Mouse (Mus musculus): Measurements from ENCODE around the gene Dlg2. TPM values are rescaled to one million over a fixed set of nuclear protein-coding genes. Genes with fewer than 3 reads are reported as not detected.

The Dlg2 gene
- total RNA-seq, 2 experiments from 2014 or later = 394 to 431 TPM

GRCm38 (mm10) chr7:91916809-91917208 is 1440.3 kb downstream of the Dlg2 start:
- intact Hi-C loops (cut with DNase I) = no loop called here
- DNase-seq (ENCODE audit: low spot score in 2 of 2) = no peak

- peak in 1 of 2 experiments; percentile 17 for DNase-seq (ENCODE audit: low spot score in 2 of 2)
- intact Hi-C loops (cut with DNase I) = no loop called here
These were observed 1442.6 kb downstream of the Dlg2 start for GRCm38 (mm10) chr7:91919099-91919498.

- intact Hi-C loops (cut with DNase I) = no loop called here
- DNase-seq (ENCODE audit: low spot score in 2 of 2) = no peak
These were observed 1443.3 kb downstream of the Dlg2 start for GRCm38 (mm10) chr7:91919738-91920137.

DNA sequence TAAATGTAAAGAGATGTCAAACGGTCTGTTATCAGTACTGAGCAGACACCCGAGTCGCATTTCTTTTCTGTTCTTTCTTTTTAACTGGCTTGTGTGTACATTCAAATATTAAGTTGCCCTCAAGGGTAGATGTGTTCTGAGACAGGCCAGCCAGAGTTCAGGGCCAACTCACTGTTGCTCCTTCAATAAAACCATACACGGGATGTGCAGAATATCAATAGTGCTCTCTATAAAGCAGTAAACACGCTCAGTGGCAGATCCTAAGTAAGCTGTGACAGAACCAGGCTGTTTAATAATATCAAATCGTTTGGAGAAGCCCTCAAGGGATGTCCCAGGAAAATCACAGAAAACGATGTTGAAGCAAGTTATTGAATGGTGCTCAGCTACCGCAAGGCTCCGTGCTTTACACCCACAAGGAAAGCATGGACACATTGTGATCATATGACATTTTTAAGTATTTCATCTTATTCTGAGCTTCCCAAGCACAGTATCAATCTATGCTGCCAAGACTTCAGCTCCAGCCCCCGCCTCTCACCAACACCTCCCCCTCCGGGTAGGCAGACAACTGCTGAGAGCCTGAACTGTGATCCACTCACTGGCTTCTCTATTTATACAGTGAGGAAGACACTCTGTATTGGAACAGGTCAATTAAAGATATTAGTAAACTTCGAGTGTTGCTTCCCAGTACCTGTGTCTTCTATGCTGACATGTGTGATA is 1458.6 kb downstream of the Dlg2 start:
- intact Hi-C loops (cut with DNase I) = no loop called here
- peak; percentile 73 to 79 for DNase-seq (ENCODE audit: low spot score in 2 of 2)

DNA sequence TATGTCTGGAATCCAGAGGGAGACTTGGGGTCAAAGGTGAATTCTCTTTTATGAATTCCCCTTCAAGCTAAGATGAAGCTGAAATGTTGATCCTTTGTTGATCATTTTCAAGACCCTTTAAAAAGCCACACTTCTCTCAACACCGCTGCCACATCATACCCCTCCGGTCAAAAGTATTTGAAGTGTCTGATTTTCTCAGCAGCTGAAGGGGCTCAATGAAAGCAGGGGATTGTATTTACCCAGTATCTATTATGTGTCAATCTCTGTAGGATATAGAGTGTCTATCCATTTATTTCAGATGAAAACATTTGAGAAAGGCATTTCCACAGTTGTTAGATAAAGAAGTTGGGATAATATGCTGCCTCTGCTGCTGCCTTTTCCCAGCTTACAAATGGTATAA is 1459.7 kb downstream of the Dlg2 start:
- DNase-seq (ENCODE audit: low spot score in 2 of 2) = no peak
- intact Hi-C loops (cut with DNase I) = no loop called here

DNA sequence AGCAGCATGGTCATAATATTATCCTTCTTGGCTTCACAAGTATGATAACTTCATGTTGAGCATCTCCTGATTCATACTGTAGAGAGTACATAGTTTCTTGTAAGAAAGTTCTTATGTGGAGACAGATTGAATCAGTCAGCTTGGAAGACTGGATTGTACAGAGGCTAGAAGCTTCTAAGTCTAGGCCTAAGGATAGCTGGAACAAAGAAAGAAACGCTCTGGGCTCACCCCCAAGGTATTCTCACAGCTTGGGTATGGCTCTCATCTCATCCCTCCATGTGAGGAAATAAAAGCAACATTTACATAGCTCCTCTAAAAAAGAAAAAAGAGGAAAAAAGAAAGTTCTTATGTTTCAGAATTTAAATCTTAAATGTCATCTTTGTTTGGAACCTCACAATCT is 1466.8 kb downstream of the Dlg2 start:
- no peak for DNase-seq (ENCODE audit: low spot score in 2 of 2)
- intact Hi-C loops (cut with DNase I) = no loop called here

- intact Hi-C loops (cut with DNase I) = no loop called here
- DNase-seq (ENCODE audit: low spot score in 2 of 2) = no peak
These were observed 1479.1 kb downstream of the Dlg2 start for GRCm38 (mm10) chr7:91955584-91955983.

DNA sequence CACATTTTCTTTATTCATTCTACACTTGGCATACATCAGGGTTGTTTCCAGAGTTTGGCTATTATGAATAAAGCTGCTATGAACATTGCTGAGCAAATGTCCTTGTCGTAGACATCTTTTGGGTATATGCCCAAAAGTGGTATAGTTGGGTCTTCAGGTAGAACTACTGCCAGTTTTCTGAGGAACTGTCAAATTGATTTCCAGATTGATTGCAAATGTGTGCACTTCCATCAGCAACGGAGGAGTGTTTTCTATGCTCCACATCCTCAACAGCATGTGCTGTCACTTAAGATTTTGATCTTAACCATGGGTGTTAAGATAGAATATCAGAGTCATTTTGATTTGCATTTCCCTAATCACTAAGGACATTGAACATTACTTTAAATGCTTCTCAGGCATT is 1486.5 kb downstream of the Dlg2 start:
- intact Hi-C loops (cut with DNase I) = no loop called here

DNA sequence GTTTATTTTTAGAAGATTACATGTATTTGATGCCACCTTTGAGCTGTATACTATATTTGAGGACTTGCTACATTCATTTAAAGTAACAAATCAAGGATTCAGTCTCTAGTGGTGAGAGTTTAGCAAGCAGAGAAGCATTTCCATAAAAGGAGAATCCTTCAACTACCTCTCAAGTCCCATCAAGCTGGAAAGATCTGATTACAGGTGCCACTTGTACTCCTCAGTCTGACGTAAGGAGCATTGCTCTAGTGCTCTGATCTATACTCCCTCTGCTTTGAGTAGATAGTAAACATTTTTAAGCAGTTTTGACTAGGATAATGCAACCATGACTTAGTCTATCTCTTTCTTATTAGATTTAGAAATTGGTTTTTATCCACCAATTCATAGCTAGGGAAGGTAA is 1496.5 kb downstream of the Dlg2 start:
- no peak for DNase-seq (ENCODE audit: low spot score in 2 of 2)
- intact Hi-C loops (cut with DNase I) = no loop called here

More for the DNA sequence above, 1486.5 kb downstream of the Dlg2 start:
- DNase-seq (ENCODE audit: low spot score in 2 of 2) = no peak

DNA sequence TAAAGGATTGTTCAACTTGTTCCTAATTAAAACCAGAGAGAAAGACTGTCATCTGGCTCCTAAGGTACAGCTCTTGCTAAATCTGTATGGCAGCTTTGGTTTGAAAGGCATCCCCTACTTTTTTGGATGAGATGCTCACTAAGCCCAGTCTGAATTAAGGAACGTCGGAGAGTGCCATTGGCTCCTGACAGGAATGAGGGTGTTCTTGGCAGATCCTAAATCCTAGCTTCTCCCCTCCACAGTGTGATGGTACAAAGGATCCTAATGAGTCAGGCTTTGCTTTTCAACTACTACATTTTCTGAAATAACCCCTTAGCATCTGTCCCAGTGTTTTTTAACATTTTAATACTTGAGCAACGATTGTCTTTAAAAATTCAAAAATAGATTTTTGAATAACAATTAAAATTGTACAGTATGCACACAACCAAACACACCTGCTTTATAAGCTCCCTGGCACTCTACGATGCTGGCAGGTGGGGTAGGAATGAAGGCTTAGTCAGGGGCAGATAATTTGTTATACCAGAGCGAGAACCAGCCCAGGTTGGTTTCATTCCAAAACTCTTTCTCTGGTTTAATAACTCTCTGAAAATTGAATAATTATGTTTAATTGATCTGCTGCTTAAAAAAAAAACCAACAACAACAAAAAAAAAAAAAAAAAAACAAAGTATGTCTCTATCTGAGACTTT is 1527.4 kb downstream of the Dlg2 start:
- intact Hi-C loops (cut with DNase I) = no loop called here
- DNase-seq (ENCODE audit: low spot score in 2 of 2) = no peak

DNA sequence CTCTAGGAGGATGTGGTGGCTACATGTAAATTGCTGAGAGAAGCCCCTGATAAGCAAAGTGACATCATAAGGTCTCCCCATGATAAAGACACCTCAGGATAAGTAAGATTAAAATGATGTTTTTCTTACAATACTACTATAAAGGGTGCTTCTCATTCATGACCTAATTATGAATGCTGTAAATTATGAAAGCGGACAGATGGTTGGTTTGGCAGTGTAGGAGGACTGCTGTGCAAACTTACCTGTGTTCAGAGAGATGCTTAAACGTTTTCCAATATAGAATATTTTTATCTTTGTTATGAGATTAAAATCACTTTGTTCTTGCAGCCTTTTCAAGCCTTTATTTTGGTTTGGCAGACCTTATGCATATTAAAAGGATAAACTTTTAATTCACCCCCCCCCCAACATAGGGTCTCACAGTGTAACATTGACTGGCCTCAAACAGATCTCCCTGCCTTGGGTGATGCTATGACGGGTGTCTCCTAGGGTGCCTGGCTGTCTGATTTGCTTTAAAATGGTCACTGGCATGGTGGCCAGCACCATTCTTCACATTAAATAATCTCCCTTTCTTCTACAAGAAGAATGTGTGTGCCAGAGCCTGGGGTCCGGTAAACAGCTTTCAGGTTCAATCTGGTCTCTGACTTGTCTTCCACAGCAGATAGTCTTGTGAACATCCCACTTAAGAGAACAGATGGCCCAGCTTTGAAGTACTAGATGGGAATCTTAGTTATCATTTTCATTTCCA is 1529.4 kb downstream of the Dlg2 start:
- intact Hi-C loops (cut with DNase I) = no loop called here
- no peak for DNase-seq (ENCODE audit: low spot score in 2 of 2)

- intact Hi-C loops (cut with DNase I) = no loop called here
- DNase-seq (ENCODE audit: low spot score in 2 of 2) = no peak
These were observed 1532.2 kb downstream of the Dlg2 start for GRCm38 (mm10) chr7:92008702-92009101.

DNA sequence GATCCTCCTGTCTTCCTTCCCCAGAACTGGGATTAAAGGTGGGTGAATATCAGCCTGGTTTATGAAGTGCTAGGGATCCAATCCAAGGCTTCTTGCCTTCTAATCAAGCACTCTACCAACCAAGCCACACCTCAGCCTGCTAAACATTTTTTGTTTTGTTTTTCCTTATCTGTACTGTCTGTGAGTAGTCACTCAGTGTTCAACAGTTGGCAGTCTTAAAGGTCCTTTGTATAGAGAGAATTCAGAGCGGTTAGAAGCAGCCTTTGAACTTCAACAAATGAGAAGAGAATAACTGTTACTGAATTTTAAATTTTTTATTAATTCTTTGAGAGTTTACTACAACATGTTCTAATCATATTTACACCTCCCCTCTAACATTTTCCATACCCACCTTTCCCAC is 1548.5 kb downstream of the Dlg2 start:
- no peak for DNase-seq (ENCODE audit: low spot score in 2 of 2)
- intact Hi-C loops (cut with DNase I) = loop anchor here (5.0 kb wide), 1 partner anchor 568 kb away; no protein-coding TSS in a partner anchor

- intact Hi-C loops (cut with DNase I) = loop anchor here (5.0 kb wide), 1 partner anchor 568 kb away; no protein-coding TSS in a partner anchor
- DNase-seq (ENCODE audit: low spot score in 2 of 2) = no peak
These were observed 1549.1 kb downstream of the Dlg2 start for GRCm38 (mm10) chr7:92025465-92026056.

GRCm38 (mm10) chr7:92027049-92027448 is 1550.6 kb downstream of the Dlg2 start:
- DNase-seq (ENCODE audit: low spot score in 2 of 2) = peak; percentile 56 to 72
- intact Hi-C loops (cut with DNase I) = loop anchor here (5.0 kb wide), 1 partner anchor 570 kb away; no protein-coding TSS in a partner anchor

DNA sequence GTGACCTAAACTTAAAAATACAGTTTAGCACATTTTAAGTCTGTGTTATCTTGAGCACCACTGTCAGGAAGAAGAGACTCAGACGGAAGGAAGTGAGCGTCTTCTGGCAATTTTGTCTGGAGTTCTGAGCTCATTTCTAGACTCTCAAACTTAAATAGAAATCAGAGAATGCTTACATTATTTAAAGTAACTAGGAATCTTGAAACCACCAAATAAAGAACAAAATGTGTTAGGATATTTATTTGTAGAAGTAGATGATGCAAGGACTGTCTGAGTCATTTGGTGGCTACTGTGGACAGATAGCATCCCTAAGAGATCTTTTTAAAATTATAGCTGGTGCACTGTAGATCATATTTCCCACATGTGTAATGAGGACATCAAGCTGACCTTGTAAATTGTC is 1557.8 kb downstream of the Dlg2 start:
- intact Hi-C loops (cut with DNase I) = no loop called here
- DNase-seq (ENCODE audit: low spot score in 2 of 2) = no peak

GRCm38 (mm10) chr7:92040187-92040586 is 1563.7 kb downstream of the Dlg2 start:
- intact Hi-C loops (cut with DNase I) = no loop called here
- DNase-seq (ENCODE audit: low spot score in 2 of 2) = no peak

- intact Hi-C loops (cut with DNase I) = no loop called here
- no peak for DNase-seq (ENCODE audit: low spot score in 2 of 2)
These were observed 1564.4 kb downstream of the Dlg2 start for GRCm38 (mm10) chr7:92040785-92041411.

DNA sequence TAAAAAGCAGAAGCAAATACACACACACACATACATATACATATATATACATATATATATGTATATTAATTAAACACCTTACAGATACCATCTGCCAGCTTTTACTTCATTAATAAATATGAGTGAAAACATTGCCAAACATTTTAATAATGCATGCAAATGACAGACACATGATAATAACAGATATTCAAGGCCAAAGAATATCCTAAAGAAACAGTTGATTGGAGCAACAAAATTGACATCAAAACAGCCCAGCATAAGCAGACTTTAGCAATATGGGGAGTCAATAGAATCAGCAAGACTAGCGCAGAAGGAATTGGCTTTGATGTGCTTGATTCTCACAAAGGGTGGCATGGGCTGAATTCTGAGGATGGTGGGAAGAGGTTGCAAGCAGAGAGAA is 1568.5 kb downstream of the Dlg2 start:
- DNase-seq (ENCODE audit: low spot score in 2 of 2) = no peak
- intact Hi-C loops (cut with DNase I) = no loop called here
